Mouse (Mus musculus) ES-E14 (cell line): ENCODE data around the gene Eps15l1. TPM values are rescaled to one million over a fixed set of nuclear protein-coding genes. Genes with fewer than 3 reads are reported as not detected.

ENCODE experiments used
- DNase-seq: peaks from one replicate; pipeline ENCODE4 v3.0.0-alpha.2; 2013; ENCODE audit warnings: low read depth, low spot score
- H3K27ac ChIP-seq: 2 replicates; pipeline ENCODE4 v1.5.1; 2012; ENCODE audit warnings: low read depth, mild to moderate bottlenecking, low read length, moderate library complexity, mixed read lengths; ENCODE audit not compliant: poor library complexity, insufficient read depth, severe bottlenecking
- H3K36me3 ChIP-seq: 2 replicates; pipeline ENCODE4 v1.6.1; 2012; ENCODE audit warnings: mild to moderate bottlenecking, low read length, moderate library complexity, mixed read lengths; ENCODE audit not compliant: control insufficient read depth, poor library complexity, insufficient read depth, severe bottlenecking
- H3K4me1 ChIP-seq, 2 experiments: fragments of 150-350 bp in 1 of 2; sonication (generic) in 1 of 2; 2 replicates each; pipeline ENCODE4 v1.6.1; 2012; ENCODE audit warnings: low read length in 2 of 2, mild to moderate bottlenecking in 1 of 2, mixed read lengths in 1 of 2; ENCODE audit not compliant: control insufficient read depth in 2 of 2, insufficient read depth in 2 of 2, poor library complexity in 1 of 2
- H3K4me3 ChIP-seq, 2 experiments: fragments of 150-350 bp in 1 of 2; sonication (generic) in 1 of 2; 2 replicates each; pipeline ENCODE4 v1.5.1; 2012; ENCODE audit warnings: low read length in 2 of 2, low read depth in 1 of 2, mild to moderate bottlenecking in 1 of 2, mixed read lengths in 1 of 2; ENCODE audit not compliant: insufficient read depth in 1 of 2, poor library complexity in 1 of 2, severe bottlenecking in 1 of 2
- H3K9ac ChIP-seq: 2 replicates; pipeline ENCODE4 v1.6.1; 2012; ENCODE audit warnings: low read depth, mild to moderate bottlenecking, low read length, mixed read lengths; ENCODE audit not compliant: poor library complexity, insufficient read depth, severe bottlenecking
- H3K9me3 ChIP-seq: fragments of 150-350 bp; sonication (generic); 2 replicates; pipeline ENCODE4 v1.6.1; 2012; ENCODE audit warnings: low read depth, mild to moderate bottlenecking, low read length; ENCODE audit not compliant: control insufficient read depth, insufficient read depth
- CHD2 ChIP-seq: IDR thresholded peaks from 2 replicates; pipeline ENCODE4 v1.6.1; 2014; ENCODE audit warnings: mild to moderate bottlenecking, low read depth, low read length, inconsistent platforms
- HCFC1 ChIP-seq: IDR thresholded peaks from 2 replicates; pipeline ENCODE4 v1.6.1; 2012; ENCODE audit warnings: low read length, inconsistent platforms, borderline replicate concordance; ENCODE audit not compliant: insufficient read depth
- MAFK ChIP-seq: IDR thresholded peaks from 2 replicates; pipeline ENCODE4 v1.6.1; 2014; ENCODE audit warnings: mild to moderate bottlenecking, low read depth, low read length, inconsistent platforms; ENCODE audit not compliant: insufficient read depth
- ZC3H11A ChIP-seq: IDR thresholded peaks from 2 replicates; pipeline ENCODE4 v1.6.1; 2012; ENCODE audit warnings: low read depth, mild to moderate bottlenecking, inconsistent platforms, low read length, borderline replicate concordance
- ZNF384 ChIP-seq: IDR thresholded peaks from 2 replicates; pipeline ENCODE4 v1.6.1; 2012; ENCODE audit warnings: low read depth, low read length, inconsistent platforms
- in situ Hi-C, 2 experiments: fragments of 600-800 bp; cut with MboI; formaldehyde crosslinking; loops; one replicate each; pipeline ENCODE4 v1.15.1; 2025; ENCODE audit warnings: low sequenced_read_pairs in 2 of 2, inconsistent platforms in 1 of 2; ENCODE audit not compliant: unreplicated experiment in 2 of 2
- total RNA-seq: library from RNA; depleted of rRNA; stranded (reverse); fragments of 300-350 nt; gene quantifications from 2 replicates; pipeline ENCODE4 v1.2.3, GENCODE M21; 2012

Gene Eps15l1
- total RNA-seq, 1 experiment = 41.7 TPM

DNA sequence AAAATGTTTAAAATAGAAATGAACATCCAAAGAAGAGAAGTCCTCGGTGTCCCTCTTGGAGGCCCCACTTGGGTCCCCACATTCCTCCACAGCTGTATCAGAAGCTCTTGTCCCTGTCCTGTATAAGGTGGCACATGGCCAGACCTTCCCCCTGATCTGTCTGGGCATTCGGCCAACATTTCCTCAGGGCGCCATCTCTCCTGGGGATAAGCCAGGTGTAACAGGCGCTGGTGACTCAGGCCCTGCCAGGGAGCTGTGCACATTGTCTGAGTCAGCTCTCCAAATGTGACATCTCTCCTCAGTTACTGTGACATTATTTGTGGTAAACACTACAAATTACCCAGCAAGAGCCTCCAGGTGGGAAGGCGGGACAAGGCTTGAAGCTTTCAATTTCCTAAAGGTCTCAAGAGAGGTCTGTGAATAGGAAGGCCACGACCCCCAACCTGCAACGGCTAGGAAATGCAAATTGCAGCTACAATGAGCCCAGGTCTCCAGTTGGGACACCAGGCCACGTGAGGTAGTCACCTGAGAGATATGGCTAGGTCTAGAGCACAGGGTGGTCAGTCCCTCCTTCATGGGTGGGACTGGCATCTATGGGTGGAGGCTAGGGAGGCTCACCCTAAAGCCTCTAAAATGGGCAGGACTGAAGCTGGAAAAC, 110.3 kb downstream of the Eps15l1 start:
- no peaks in the 10 kb centered on the region for H3K36me3 ChIP-seq
- no peak for DNase-seq
- H3K9ac ChIP-seq = no peak overlapping the region
- TF ChIP-seq MAFK (peak; percentile 75), ZC3H11A (no peak)
- H3K4me1 ChIP-seq = peaks cover 10 to 37% of the 10 kb centered on the region in 2 experiments
- H3K9me3 ChIP-seq = no peaks in the 10 kb centered on the region
- in situ Hi-C loops = no loop called here
- H3K27ac ChIP-seq = peak overlapping the region; percentile 87
- H3K4me3 ChIP-seq = no peak overlapping the region

DNA sequence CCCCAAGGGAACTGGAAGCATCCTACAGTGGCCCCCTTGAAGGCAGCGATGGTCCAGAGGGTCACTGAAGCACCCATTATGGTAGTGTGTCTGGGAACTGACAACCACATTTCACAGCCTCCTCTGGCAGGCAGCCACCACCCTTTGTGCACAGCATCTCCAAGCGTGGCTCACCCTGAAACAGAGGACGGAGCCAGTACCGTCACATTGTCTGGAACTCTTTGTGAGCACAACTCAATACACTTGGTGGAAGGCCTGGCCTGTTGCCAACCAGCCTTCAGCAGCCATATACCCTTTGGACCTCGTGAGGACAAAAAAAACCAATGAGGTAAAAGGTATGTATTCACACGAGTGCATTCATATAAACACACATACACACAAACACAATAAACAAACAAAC, 113.0 kb downstream of the Eps15l1 start:
- Histone ChIP-seq H3K4me1 (peaks cover 12 to 33% of the 10 kb centered on the region in 2 experiments), H3K36me3 (no peaks in the 10 kb centered on the region), H3K9me3 (no peaks in the 10 kb centered on the region), H3K27ac (peak overlapping the region; percentile 38), H3K4me3 (no peak overlapping the region), H3K9ac (no peak overlapping the region)
- TF ChIP-seq ZC3H11A (no peak), MAFK (no peak), HCFC1 (no peak), CHD2 (no peak), ZNF384 (no peak)
- no peak for DNase-seq
- in situ Hi-C loops = no loop called here

DNA sequence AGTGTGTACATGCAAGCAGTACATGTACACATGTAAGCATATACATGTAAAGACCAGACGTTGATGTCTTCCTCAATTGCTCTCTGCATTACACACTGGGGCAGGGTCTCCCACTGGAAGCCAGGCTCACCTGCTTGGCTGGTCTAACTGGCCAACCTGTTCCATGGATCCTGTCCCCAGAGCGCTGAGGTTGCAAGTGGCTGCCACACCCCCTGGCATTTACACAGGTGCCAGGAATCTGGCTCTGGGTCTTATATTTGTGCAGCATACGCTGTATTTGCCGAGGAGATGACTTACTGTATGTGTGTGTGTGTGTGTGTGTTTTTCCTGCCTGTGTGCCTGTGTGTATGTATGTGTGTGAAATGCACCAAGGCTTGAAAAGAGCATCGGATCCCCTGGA, 114.3 kb downstream of the Eps15l1 start:
- no peak for TF ChIP-seq ZC3H11A
- TF ChIP-seq HCFC1 = no peak
- no peak for TF ChIP-seq CHD2
- no peak for TF ChIP-seq MAFK
- no peak for TF ChIP-seq ZNF384
- in situ Hi-C loops = no loop called here
- Histone ChIP-seq H3K4me3 (no peak overlapping the region), H3K36me3 (no peaks in the 10 kb centered on the region), H3K4me1 (peaks cover 16 to 27% of the 10 kb centered on the region in 2 experiments), H3K27ac (0 out of 2 replicates have a peak overlapping the region, but pooled peaks have one; percentile 4), H3K9ac (no peak overlapping the region), H3K9me3 (no peaks in the 10 kb centered on the region)
- no peak for DNase-seq

DNA sequence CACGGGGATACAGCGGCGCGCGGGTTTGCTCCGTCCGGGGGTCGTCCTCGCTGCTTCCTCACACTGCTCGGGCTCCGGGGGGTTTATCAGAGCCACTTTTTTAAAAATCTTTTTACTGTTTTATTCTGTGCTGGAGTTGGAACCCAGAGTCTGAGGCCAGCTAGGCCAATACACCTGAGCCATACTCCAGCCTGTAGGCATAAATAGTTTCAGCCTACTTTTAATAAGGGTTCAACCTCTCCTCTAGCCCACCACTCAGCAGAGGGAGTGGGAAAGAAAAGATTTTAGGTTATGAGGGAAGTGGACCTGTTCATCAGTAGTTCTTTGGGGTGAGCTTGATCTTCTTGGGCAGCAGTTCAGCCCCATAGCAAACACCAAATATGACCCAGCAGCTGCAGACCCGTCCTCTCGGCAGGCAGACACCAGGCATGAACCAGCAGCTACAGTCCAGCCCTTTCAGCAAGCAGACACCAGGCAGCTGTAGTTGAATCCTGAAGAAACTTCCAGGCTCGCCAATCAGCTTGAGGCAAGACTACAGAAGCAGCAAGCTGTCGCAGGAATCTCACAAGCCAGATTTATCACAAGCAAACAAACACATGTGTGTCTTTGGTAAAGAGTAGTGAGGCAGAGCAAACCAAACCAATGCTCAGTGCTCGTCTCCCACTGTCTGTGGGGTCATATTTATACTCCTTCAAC, 115.9 kb downstream of the Eps15l1 start, which contains the start of gene Gm10282:
Gene Gm10282, minus strand, starts transcription at position 51 of the 696 bp plus-strand sequence.
- in situ Hi-C loops = no loop called here
- no peak for DNase-seq
- Histone ChIP-seq H3K9me3 (no peaks in the 10 kb centered on the region), H3K36me3 (no peaks in the 10 kb centered on the region), H3K9ac (no peak within 1 kb of the TSS), H3K4me3 (no peak within 1 kb of the TSS), H3K27ac (no peak within 1 kb of the TSS), H3K4me1 (peaks cover 16 to 29% of the 10 kb centered on the region in 2 experiments)
- TF ChIP-seq CHD2 (no peak), ZC3H11A (no peak), HCFC1 (no peak), ZNF384 (no peak), MAFK (no peak)
